ENCODE assay signal across 8 mouse cellular contexts in genomic region chr7:105633127-105633800, GRCm38 (mm10). TPM values are rescaled to one million over a fixed set of nuclear protein-coding genes. Genes with fewer than 3 reads are reported as not detected.
DNase-seq lines count a peak whose midpoint lies in the region; ATAC-seq and TF ChIP-seq lines count a peak whose summit lies in the region.

Gene Trim3 (minus strand): TSS chr7:105633571.

- peaks cover 28% of the 10 kb centered on the region for H3K36me3 ChIP-seq in heart, embryonic 12.5 days
- H3K36me3 ChIP-seq in kidney, postnatal 0 days (ENCODE audit: insufficient read depth, low read length) = peaks cover 20% of the 10 kb centered on the region; the same call in 1 of the 2 replicates
- H3K36me3 ChIP-seq in liver, adult 2 months (ENCODE audit: control insufficient read depth, insufficient read depth, low read length) = peaks cover 2% of the 10 kb centered on the region; the same call in 1 of the 2 replicates
- peaks cover 4% of the 10 kb centered on the region for H3K36me3 ChIP-seq in myocyte (ENCODE audit: control insufficient read depth, insufficient read depth)

- peak within 1 kb of the TSS; percentile 95 for H3K9ac ChIP-seq in heart, embryonic 12.5 days
- peak within 1 kb of the TSS; percentile 86 for H3K9ac ChIP-seq in kidney, postnatal 0 days (ENCODE audit: low read depth, low read length)
- H3K9ac ChIP-seq in liver, adult 2 months (ENCODE audit: low read depth, low read length) = peak within 1 kb of the TSS; percentile 91

- peak within 1 kb of the TSS; percentile 92 for H3K4me2 ChIP-seq in heart, embryonic 12.5 days
- H3K4me2 ChIP-seq in kidney, postnatal 0 days (ENCODE audit: low read length) = peak within 1 kb of the TSS; percentile 83
- H3K4me2 ChIP-seq in myocyte (ENCODE audit: low read depth) = peak within 1 kb of the TSS; percentile 88

- peak within 1 kb of the TSS; percentile 99 for H3K4me3 ChIP-seq in brown adipose tissue, adult 24 weeks (ENCODE audit: insufficient read depth, low read depth, low read length)
- peak within 1 kb of the TSS; percentile 85 for H3K4me3 ChIP-seq in heart, embryonic 12.5 days
- peak within 1 kb of the TSS; percentile 92 for H3K4me3 ChIP-seq in kidney, postnatal 0 days (replicated peaks; ENCODE audit: low read depth, low read length)
- H3K4me3 ChIP-seq in liver, adult 2 months (ENCODE audit: insufficient read depth, low read depth, low read length) = peak within 1 kb of the TSS; percentile 86
- peak within 1 kb of the TSS; percentile 76 for H3K4me3 ChIP-seq in myocyte

- no peaks in the 10 kb centered on the region for H3K9me3 ChIP-seq in heart, embryonic 12.5 days (replicated peaks)
- H3K9me3 ChIP-seq in kidney, postnatal 0 days (replicated peaks; ENCODE audit: low read length) = no peaks in the 10 kb centered on the region

- H3ac ChIP-seq in myocyte (ENCODE audit: control insufficient read depth, insufficient read length) = peak within 1 kb of the TSS; percentile 71

- no peak for TF ChIP-seq CTCF in kidney, postnatal 0 days (IDR thresholded peaks at IDR 0.05; ENCODE audit: low read depth)
- no peak for TF ChIP-seq CTCF in liver, adult 2 months (IDR thresholded peaks at IDR 0.05; ENCODE audit: low read depth, low read length)

- peaks cover 12% of the 10 kb centered on the region for H3K4me1 ChIP-seq in brown adipose tissue, adult 24 weeks (ENCODE audit: control insufficient read depth, insufficient read depth, insufficient read length, low read length)
- H3K4me1 ChIP-seq in heart, embryonic 12.5 days (replicated peaks) = peaks cover 43% of the 10 kb centered on the region
- peaks cover 10% of the 10 kb centered on the region for H3K4me1 ChIP-seq in kidney, postnatal 0 days (replicated peaks; ENCODE audit: insufficient read depth, low read length)
- peaks cover 8% of the 10 kb centered on the region; the same call in 1 of the 2 replicates for H3K4me1 ChIP-seq in liver, adult 2 months (ENCODE audit: control insufficient read depth, insufficient read depth, low read length)

- H3K27ac ChIP-seq in brown adipose tissue, adult 24 weeks (replicated peaks; ENCODE audit: low read depth, low read length) = peak within 1 kb of the TSS; percentile 75
- peak within 1 kb of the TSS; percentile 66 for H3K27ac ChIP-seq in heart, embryonic 12.5 days (ENCODE audit: poor library complexity, severe bottlenecking)
- H3K27ac ChIP-seq in kidney, postnatal 0 days = peak within 1 kb of the TSS; percentile 72
- peak within 1 kb of the TSS; percentile 64 for H3K27ac ChIP-seq in liver, adult 2 months (replicated peaks; ENCODE audit: insufficient read depth, low read depth, low read length)

- peak; percentile 87 for DNase-seq in CD4-positive, CD25-positive, alpha-beta regulatory T cell, adult 2 months (ENCODE audit: low read depth, low spot score)
- DNase-seq in kidney, postnatal 0 days (ENCODE audit: low spot score) = peak; percentile 91
- peak; percentile 78 for DNase-seq in liver, adult 2 months (ENCODE audit: extremely low read depth, low read depth, low spot score)
- DNase-seq in spleen, postnatal 4 days (ENCODE audit: low spot score in 2 of 2) = peak; percentile 82 to 88

- H3K79me2 ChIP-seq in liver, adult 2 months (ENCODE audit: control insufficient read depth, insufficient read depth, low read length) = peaks cover 3% of the 10 kb centered on the region; the same call in 1 of the 2 replicates
- H3K79me2 ChIP-seq in myocyte (ENCODE audit: control insufficient read depth, insufficient read depth) = peaks cover 43% of the 10 kb centered on the region

- ATAC-seq in erythroid progenitor cell, adult 5-6 weeks (replicated peaks; ENCODE audit: low FRiP score, poor library complexity, severe bottlenecking) = peak; percentile 79
- ATAC-seq in heart, embryonic 12.5 days (ENCODE audit: insufficient number of reproducible peaks, low FRiP score) = peak; percentile 93
- ATAC-seq in kidney, postnatal 0 days (replicated peaks; ENCODE audit: low FRiP score, low read depth) = peak; percentile 91

- 0 out of 2 replicates have a peak, but pooled peaks have one; percentile 36 for TF ChIP-seq POLR2A in liver, adult 2 months (IDR thresholded peaks at IDR 0.05; ENCODE audit: extremely low read depth, insufficient read depth, low read length)
- peak; percentile 89 for TF ChIP-seq POLR2A in myocyte (IDR thresholded peaks at IDR 0.05; ENCODE audit: insufficient read length, low read depth)

- H3K27me3 ChIP-seq in heart, embryonic 12.5 days (replicated peaks) = no peaks in the 10 kb centered on the region
- no peaks in the 10 kb centered on the region for H3K27me3 ChIP-seq in kidney, postnatal 0 days (ENCODE audit: insufficient read depth, low read length)
- no peaks in the 10 kb centered on the region for H3K27me3 ChIP-seq in liver, adult 2 months (ENCODE audit: control insufficient read depth, insufficient read depth, low read length)
- no peaks in the 10 kb centered on the region for H3K27me3 ChIP-seq in myocyte (ENCODE audit: control insufficient read depth, insufficient read depth, insufficient read length)

- under 1% methylated on average over 60 of the region's 71 CpGs for WGBS in heart, embryonic 12.5 days
- under 1% methylated on average over 65 of the region's 71 CpGs for WGBS in kidney, postnatal 0 days
- under 1% methylated on average over 65 of the region's 71 CpGs for WGBS in liver, adult 2 months

TF ChIP-seq in myocyte, 11 proteins besides CTCF, POLR2A, EP300 and RAD21:
- TF ChIP-seq TCF3 (IDR thresholded peaks at IDR 0.05; ENCODE audit: insufficient read length, low read depth) = no peak
- TF ChIP-seq MYOG (IDR thresholded peaks at IDR 0.05; ENCODE audit: control insufficient read depth in 1 of 3, insufficient read depth in 1 of 3, insufficient read length in 2 of 3, low read depth in 2 of 3) = peak in 1 of 3 experiments; percentile 3
- no peak for TF ChIP-seq SRF (IDR thresholded peaks at IDR 0.05; ENCODE audit: control insufficient read depth, insufficient read length, low read depth)
- TF ChIP-seq MYOD1 (IDR thresholded peaks at IDR 0.05; ENCODE audit: control insufficient read depth in 1 of 3, insufficient read length in 2 of 3, low read depth in 2 of 3) = peak in 1 of 3 experiments; percentile 25
- TF ChIP-seq POLR2AphosphoS2 (IDR thresholded peaks at IDR 0.05; ENCODE audit: insufficient read length, low read depth) = peak; percentile 90

RNA-seq across cellular contexts. Expression of gene Trim3, which starts in this region (rescaled TPM):
- polyA plus RNA-seq in brown adipose tissue, adult 24 weeks (2012; ENCODE audit: insufficient read depth, insufficient read length, missing spikeins) = 11.1 and 15.2 TPM in 2 replicates
- 1.4 and 5.9 TPM in 2 replicates for total RNA-seq in erythroid progenitor cell, adult 5-6 weeks (2015; ENCODE audit: low replicate concordance)
- 1.4 TPM in 1 of 2 replicates, not detected in the other for total RNA-seq in erythroid progenitor cell, adult 5-6 weeks (2017; ENCODE audit: low replicate concordance)
- 27.9 and 30.7 TPM in 2 replicates for polyA plus RNA-seq in heart, embryonic 12.5 days (2016; fragmentation: Nextera tagmentation; extraction: Ambion mirVana)
- polyA plus RNA-seq in kidney, postnatal 0 days (2015; fragmentation: Nextera tagmentation; extraction: Ambion mirVana) = 24.8 and 26.7 TPM in 2 replicates
- total RNA-seq in liver, adult 2 months (2014; rRNA removed) = 6.3 and 10.2 TPM in 2 replicates
- polyA plus RNA-seq in liver, adult 2 months (2012; rRNA removed) = 10.9 and 14.9 TPM in 2 replicates
- polyA plus RNA-seq in myocyte (2012; fragmentation: generic; extraction: Trizol) = 42.8 TPM

Comparison
In these comparisons a context has a peak if more than half of its experiments do, and no peak if none do; other contexts are left out.
1. Peak in every context shown above with its lines: DNase-seq, ATAC-seq, H3K4me3 ChIP-seq and H3K27ac ChIP-seq.